Mouse (Mus musculus) liver, postnatal 0 days (tissue): ENCODE results near the gene Itsn1. TPM values are rescaled to one million over a fixed set of nuclear protein-coding genes. Genes with fewer than 3 reads are reported as not detected.

Experiments used
- ATAC-seq: fragments of 200-750 bp; cut with Nextera tagmentation; 2 replicates; pipeline ENCODE4 v1.8.0; 2017; ENCODE audit warnings: mild to moderate bottlenecking, moderate library complexity
- DNase-seq: peaks from one replicate; pipeline ENCODE4 v3.0.0-alpha.2; 2016
- H3K27ac ChIP-seq: fragments of 300-500 bp; sonication (generic); 2 replicates; pipeline ENCODE4 v1.5.1; 2014; ENCODE audit warnings: antibody characterized with exemption, moderate library complexity, mild to moderate bottlenecking, low read depth
- H3K27me3 ChIP-seq: fragments of 300-500 bp; sonication (generic); 2 replicates; pipeline ENCODE4 v1.6.1; 2014; ENCODE audit warnings: low read length, control low read depth, mixed read lengths; ENCODE audit not compliant: insufficient read depth
- H3K36me3 ChIP-seq: fragments of 300-500 bp; sonication (generic); replicated peaks from 2 replicates; pipeline ENCODE4 v1.6.1; 2014; ENCODE audit warnings: mild to moderate bottlenecking, control low read depth, low read length, moderate library complexity, mixed read lengths; ENCODE audit not compliant: insufficient read depth
- H3K4me1 ChIP-seq: fragments of 300-500 bp; sonication (generic); 2 replicates; pipeline ENCODE4 v1.6.1; 2014; ENCODE audit warnings: antibody characterized with exemption, mild to moderate bottlenecking, control low read depth; ENCODE audit not compliant: insufficient read depth
- H3K4me2 ChIP-seq: fragments of 300-500 bp; sonication (generic); 2 replicates; pipeline ENCODE4 v1.6.1; 2014; ENCODE audit warnings: low read depth, mild to moderate bottlenecking, low read length, moderate library complexity, mixed read lengths
- H3K4me3 ChIP-seq: fragments of 300-500 bp; sonication (generic); 2 replicates; pipeline ENCODE4 v1.5.1; 2014; ENCODE audit warnings: low read depth, low read length
- H3K9ac ChIP-seq: fragments of 300-500 bp; sonication (generic); replicated peaks from 2 replicates; pipeline ENCODE4 v1.6.1; 2014; ENCODE audit warnings: mild to moderate bottlenecking, moderate library complexity
- H3K9me3 ChIP-seq: fragments of 300-500 bp; sonication (generic); 2 replicates; pipeline ENCODE4 v1.6.1; 2016; ENCODE audit warnings: mild to moderate bottlenecking, control low read depth, low read length, mixed read lengths
- CTCF ChIP-seq: sonication (generic); IDR thresholded peaks from 2 replicates; pipeline ENCODE4 v1.5.1; 2016; ENCODE audit warnings: antibody characterized with exemption, low read depth
- EP300 ChIP-seq: IDR thresholded peaks from 2 replicates; pipeline ENCODE4 v1.6.1; 2016; ENCODE audit warnings: antibody characterized with exemption, low read depth, mild to moderate bottlenecking
- WGBS: fragments of 180-500 bp; shearing (Covaris S2); extraction: QIAGEN DNeasy Blood & Tissue Kit; methylation state at CpG from one replicate; pipeline ENCODE4 v1.1.7; 2014; ENCODE audit not compliant: insufficient replicate concordance; 5-methylcytosine and 5-hydroxymethylcytosine counted together
- polyA plus RNA-seq: library from polyadenylated mRNA; unstranded; fragments of >200 nt; fragmentation: Nextera tagmentation; extraction: Ambion mirVana; gene quantifications from 2 replicates; pipeline ENCODE4 v1.2.1, GENCODE M21; 2015

Itsn1 gene
- polyA plus RNA-seq, 1 experiment from 2014 or later = 19.7 TPM

- no peak for ATAC-seq
- H3K9me3 ChIP-seq = no peaks in the 10 kb centered on the region
- no peak overlapping the region for H3K4me2 ChIP-seq
- DNase-seq = no peak
- H3K36me3 ChIP-seq = peaks cover 9% of the 10 kb centered on the region; the same call in 1 of the 2 replicates
- no peak overlapping the region for H3K4me3 ChIP-seq
- H3K27ac ChIP-seq = no peak overlapping the region
- no peak for TF ChIP-seq CTCF
- H3K4me1 ChIP-seq = no peaks in the 10 kb centered on the region
- no peak overlapping the region for H3K9ac ChIP-seq
- H3K27me3 ChIP-seq = no peaks in the 10 kb centered on the region
- 88% methylated on average over 4 of the region's 4 CpGs for WGBS
These were observed 147.4 kb downstream of the Itsn1 start for GRCm38 (mm10) chr16:91876457-91876856.

GRCm38 (mm10) chr16:91879101-91879500 is 150.0 kb downstream of the Itsn1 start:
- no peaks in the 10 kb centered on the region for H3K36me3 ChIP-seq
- no peaks in the 10 kb centered on the region for H3K27me3 ChIP-seq
- no peak overlapping the region for H3K27ac ChIP-seq
- no peaks in the 10 kb centered on the region for H3K4me1 ChIP-seq
- WGBS = 57% methylated on average over 2 of the region's 2 CpGs
- H3K4me3 ChIP-seq = no peak overlapping the region
- ATAC-seq = no peak
- DNase-seq = no peak
- TF ChIP-seq EP300 (no peak), CTCF (no peak)
- H3K9me3 ChIP-seq = no peaks in the 10 kb centered on the region
- no peak overlapping the region for H3K9ac ChIP-seq
- H3K4me2 ChIP-seq = no peak overlapping the region

GRCm38 (mm10) chr16:91880869-91881767 is 152.0 kb downstream of the Itsn1 start:
- Histone ChIP-seq H3K4me2 (no peak overlapping the region), H3K36me3 (no peaks in the 10 kb centered on the region), H3K27ac (no peak overlapping the region), H3K27me3 (no peaks in the 10 kb centered on the region), H3K9ac (no peak overlapping the region), H3K9me3 (no peaks in the 10 kb centered on the region), H3K4me1 (peaks cover 2% of the 10 kb centered on the region; the same call in 1 of the 2 replicates), H3K4me3 (no peak overlapping the region)
- no peak for DNase-seq
- peak; percentile 35; the same call in 1 of the 2 replicates for TF ChIP-seq EP300
- TF ChIP-seq CTCF = no peak
- 71% methylated on average over 11 of the region's 11 CpGs for WGBS
- ATAC-seq = peak; percentile 71

- ATAC-seq (no peak), DNase-seq (no peak)
- TF ChIP-seq EP300 = no peak
- no peak for TF ChIP-seq CTCF
- Histone ChIP-seq H3K4me3 (no peak overlapping the region), H3K36me3 (no peaks in the 10 kb centered on the region), H3K27ac (no peak overlapping the region), H3K4me1 (peaks cover 2% of the 10 kb centered on the region; the same call in 1 of the 2 replicates), H3K9me3 (no peaks in the 10 kb centered on the region), H3K27me3 (no peaks in the 10 kb centered on the region), H3K4me2 (no peak overlapping the region), H3K9ac (no peak overlapping the region)
- 69% methylated on average over 9 of the region's 9 CpGs for WGBS
These were observed 153.2 kb downstream of the Itsn1 start for GRCm38 (mm10) chr16:91882168-91882859.

GRCm38 (mm10) chr16:91883636-91884035 is 154.6 kb downstream of the Itsn1 start:
- no peaks in the 10 kb centered on the region for H3K36me3 ChIP-seq
- no peak overlapping the region for H3K9ac ChIP-seq
- TF ChIP-seq CTCF (no peak), EP300 (no peak)
- no peaks in the 10 kb centered on the region for H3K27me3 ChIP-seq
- no peak overlapping the region for H3K27ac ChIP-seq
- ATAC-seq (no peak), DNase-seq (no peak)
- no peaks in the 10 kb centered on the region for H3K9me3 ChIP-seq
- 92% methylated on average over 2 of the region's 2 CpGs for WGBS
- peaks cover 2% of the 10 kb centered on the region; the same call in 1 of the 2 replicates for H3K4me1 ChIP-seq
- H3K4me3 ChIP-seq = no peak overlapping the region
- H3K4me2 ChIP-seq = no peak overlapping the region

GRCm38 (mm10) chr16:91884196-91884595 is 155.1 kb downstream of the Itsn1 start:
- DNase-seq = peak; percentile 84
- no peak for TF ChIP-seq EP300
- peak; percentile 98 for TF ChIP-seq CTCF
- no peak overlapping the region for H3K27ac ChIP-seq
- no peaks in the 10 kb centered on the region for H3K27me3 ChIP-seq
- no peak overlapping the region for H3K9ac ChIP-seq
- H3K4me1 ChIP-seq = peaks cover 2% of the 10 kb centered on the region; the same call in 1 of the 2 replicates
- no peak overlapping the region for H3K4me2 ChIP-seq
- WGBS = 44% methylated on average over 5 of the region's 5 CpGs
- no peaks in the 10 kb centered on the region for H3K9me3 ChIP-seq
- H3K4me3 ChIP-seq = no peak overlapping the region
- no peaks in the 10 kb centered on the region for H3K36me3 ChIP-seq
- ATAC-seq = 0 out of 2 replicates have a peak, but pooled peaks have one; percentile 40
